8 mouse cellular contexts compared by ENCODE assay signal in the genomic region with DNA sequence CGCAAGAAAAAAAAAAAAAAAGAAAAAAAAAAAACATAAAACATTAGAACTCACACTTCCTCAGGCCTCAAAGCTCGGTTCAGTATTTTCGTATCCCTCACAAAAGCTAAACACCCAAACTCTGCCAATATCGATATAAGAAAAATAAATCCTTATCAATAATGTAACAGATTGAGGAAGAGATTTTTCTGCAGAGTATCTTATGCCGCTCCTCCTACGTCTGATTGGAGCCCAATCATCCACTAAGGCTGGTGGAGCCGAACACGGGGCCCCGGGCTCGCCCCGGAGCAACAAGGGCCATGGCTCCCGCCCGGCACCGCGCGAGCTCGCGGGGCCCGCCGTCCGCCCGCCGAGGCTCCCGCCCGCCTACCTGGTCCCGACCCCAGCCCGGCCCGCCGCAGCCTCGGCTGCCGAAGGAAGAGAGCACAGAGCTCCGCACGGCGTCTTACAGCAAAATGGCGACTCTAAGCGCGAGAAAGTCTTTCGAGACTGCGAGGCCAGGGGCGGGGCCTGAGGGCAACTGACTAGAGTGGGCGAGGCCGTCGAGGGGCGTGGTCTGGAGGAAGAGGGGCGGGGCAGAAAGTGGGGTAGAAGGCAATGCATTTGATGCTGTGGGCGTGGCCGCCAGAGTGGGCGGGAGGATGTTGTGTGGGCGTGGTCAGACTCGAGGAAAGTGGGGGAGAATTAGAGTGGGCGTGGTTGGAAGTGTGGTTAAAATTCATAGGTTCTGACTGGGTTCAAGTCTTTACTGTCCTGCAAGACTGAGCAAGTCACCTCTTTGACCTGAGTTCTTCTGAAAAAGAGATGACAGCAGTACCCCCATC. TPM values are rescaled to one million over a fixed set of nuclear protein-coding genes. Genes with fewer than 3 reads are reported as not detected.
DNase-seq lines count a peak whose midpoint lies in the region; ATAC-seq and TF ChIP-seq lines count a peak whose summit lies in the region.

A gene (minus strand): TSS at position 505 of the 824 bp plus-strand sequence.

- H3K27me3 ChIP-seq in forebrain, embryonic 15.5 days: no peaks in the 10 kb centered on the region

- peak within 1 kb of the TSS; percentile 84 to 98 for H3K4me3 ChIP-seq in ES-E14 (ENCODE audit: insufficient read depth in 1 of 2, low read depth in 1 of 2, low read length in 2 of 2, poor library complexity in 1 of 2, severe bottlenecking in 1 of 2)
- H3K4me3 ChIP-seq in forebrain, embryonic 15.5 days: peak within 1 kb of the TSS; percentile 72
- peak within 1 kb of the TSS; percentile 26 for H3K4me3 ChIP-seq in lung, adult 2 months (replicated peaks; ENCODE audit: extremely low read depth, low read depth, low read length)

- in situ Hi-C loops in ES-E14 (cut with MboI; ENCODE audit: low sequenced_read_pairs in 2 of 2, unreplicated experiment in 2 of 2): no loop called here

- H3K36me3 ChIP-seq in ES-E14 (ENCODE audit: control insufficient read depth, insufficient read depth, low read length, poor library complexity, severe bottlenecking): peaks cover 4% of the 10 kb centered on the region
- H3K36me3 ChIP-seq in forebrain, embryonic 15.5 days: peaks cover 3% of the 10 kb centered on the region; the same call in 1 of the 2 replicates

- ATAC-seq in forebrain, embryonic 15.5 days (replicated peaks): peak; percentile 94
- peak; percentile 97 for ATAC-seq in neutrophil, adult 5-6 weeks (ENCODE audit: extremely low read depth, insufficient number of reproducible peaks, low FRiP score, poor library complexity, severe bottlenecking)

- TF ChIP-seq POLR2A in lung, adult 2 months (IDR thresholded peaks at IDR 0.05; ENCODE audit: borderline replicate concordance, extremely low read depth, low read depth, low read length): peak; percentile 80; the same call in 1 of the 2 replicates

- peaks cover 3 to 7% of the 10 kb centered on the region in 2 experiments; a peak in 2 of 4 replicates for H3K4me1 ChIP-seq in ES-E14 (ENCODE audit: control insufficient read depth in 2 of 2, insufficient read depth in 2 of 2, low read length in 2 of 2, poor library complexity in 1 of 2)
- H3K4me1 ChIP-seq in forebrain, embryonic 15.5 days: peaks cover 14% of the 10 kb centered on the region
- H3K4me1 ChIP-seq in lung, adult 2 months (ENCODE audit: control insufficient read depth, insufficient read depth, low read length): peaks cover 3% of the 10 kb centered on the region

- TF ChIP-seq CTCF in lung, adult 2 months (IDR thresholded peaks at IDR 0.05; ENCODE audit: insufficient read depth, low read length): no peak

- WGBS in forebrain, embryonic 15.5 days: under 1% methylated on average over 51 of the region's 51 CpGs
- under 1% methylated on average over 48 of the region's 51 CpGs for WGBS in lung, adult 2 months

- H3K9ac ChIP-seq in ES-E14 (ENCODE audit: insufficient read depth, low read depth, low read length, poor library complexity, severe bottlenecking): peak within 1 kb of the TSS; percentile 92
- H3K9ac ChIP-seq in forebrain, embryonic 15.5 days (replicated peaks): peak within 1 kb of the TSS; percentile 84

- 0 out of 2 replicates have a peak within 1 kb of the TSS, but pooled peaks have one; percentile 57 for H3K27ac ChIP-seq in ES-E14 (ENCODE audit: insufficient read depth, low read depth, low read length, poor library complexity, severe bottlenecking)
- H3K27ac ChIP-seq in forebrain, embryonic 15.5 days (replicated peaks): peak within 1 kb of the TSS; percentile 94

- intact Hi-C loops in heart, postnatal 25 days (cut with DNase I): no loop called here

- peak; percentile 99 for DNase-seq in ES-E14 (ENCODE audit: low read depth, low spot score)
- peak; percentile 98 for DNase-seq in cerebellum, adult 11-12 months
- DNase-seq in heart, postnatal 25 days (ENCODE audit: low spot score): peak; percentile 97
- DNase-seq in layer of hippocampus, adult 18-20 months (ENCODE audit: low spot score in 2 of 2): peak; percentile 92 to 97
- DNase-seq in lung, adult 2 months: peak; percentile 99
- peak; percentile 99 for DNase-seq in thymus, adult 18-20 months

- peak within 1 kb of the TSS; percentile 59 for H3K4me2 ChIP-seq in forebrain, embryonic 15.5 days (replicated peaks)

- H3K9me3 ChIP-seq in ES-E14 (ENCODE audit: control insufficient read depth, insufficient read depth, low read depth, low read length): no peaks in the 10 kb centered on the region
- H3K9me3 ChIP-seq in forebrain, embryonic 15.5 days: no peaks in the 10 kb centered on the region

TF ChIP-seq in ES-E14, 5 proteins besides CTCF, POLR2A, EP300 and RAD21:
- TF ChIP-seq ZC3H11A (IDR thresholded peaks at IDR 0.05; ENCODE audit: borderline replicate concordance, low read depth, low read length): no peak
- TF ChIP-seq HCFC1 (IDR thresholded peaks at IDR 0.05; ENCODE audit: borderline replicate concordance, insufficient read depth, low read length): no peak
- TF ChIP-seq CHD2 (IDR thresholded peaks at IDR 0.05; ENCODE audit: low read depth, low read length): no peak
- TF ChIP-seq ZNF384 (IDR thresholded peaks at IDR 0.05; ENCODE audit: low read depth, low read length): no peak; the same call in 1 of the 2 replicates
- TF ChIP-seq MAFK (IDR thresholded peaks at IDR 0.05; ENCODE audit: insufficient read depth, low read depth, low read length): no peak

RNA-seq across cellular contexts. Expression of the gene that starts here (rescaled TPM):
- total RNA-seq in ES-E14 (2012; rRNA removed): 29.3 and 35.7 TPM in 2 replicates
- 64.3 and 67.3 TPM in 2 replicates for polyA plus RNA-seq in forebrain, embryonic 15.5 days (2015; fragmentation: Nextera tagmentation; extraction: Ambion mirVana)
- total RNA-seq in heart, postnatal 25 days (2021): 1 to 10 TPM; 6.8 TPM
- 10 to 100 TPM; 45.1 to 49.5 TPM for total RNA-seq in layer of hippocampus, adult 18-20 months (2021)
- 10.7 and 14.2 TPM in 2 replicates for polyA plus RNA-seq in lung, adult 2 months (2012; rRNA removed)
- 44.6 and 52.4 TPM in 2 replicates for total RNA-seq in neutrophil, adult 5-6 weeks (2017)

Comparison
In these comparisons a context has a peak if more than half of its experiments do, and no peak if none do; other contexts are left out.
1. Peak in every context shown above with its lines: DNase-seq, ATAC-seq, H3K4me3 ChIP-seq and H3K27ac ChIP-seq.
2. H3K4me3 ChIP-seq: peak in every context shown above with its lines; median percentile 91 in ES-E14; 72 in forebrain, embryonic 15.5 days; 26 in lung, adult 2 months.